Mouse (Mus musculus): Measurements from ENCODE around the gene Ift172. TPM values are rescaled to one million over a fixed set of nuclear protein-coding genes. Genes with fewer than 3 reads are reported as not detected.

Ift172 gene
- polyA plus RNA-seq, 1 experiment from 2014 or later = 4.4 TPM

- peaks cover 2% of the 10 kb centered on the region; the same call in 1 of the 2 replicates for H3K36me3 ChIP-seq
- H3K9ac ChIP-seq = peak within 1 kb of the TSS; percentile 70
- no peak for ATAC-seq (ENCODE audit: low read depth)
- under 1% methylated on average over 45 of the region's 46 CpGs for WGBS (ENCODE audit: insufficient replicate concordance)
- H3K27ac ChIP-seq = no peak within 1 kb of the TSS
- peaks cover 27% of the 10 kb centered on the region for H3K4me1 ChIP-seq (replicated peaks)
- DNase-seq = no peak
- peak within 1 kb of the TSS; percentile 78 for H3K4me2 ChIP-seq
- peaks cover 54% of the 10 kb centered on the region for H3K27me3 ChIP-seq
- H3K4me3 ChIP-seq (replicated peaks) = peak within 1 kb of the TSS; percentile 63
- no peaks in the 10 kb centered on the region for H3K9me3 ChIP-seq (replicated peaks)
These were observed 4.8 kb upstream of the Ift172 start, which contains the start of gene Fndc4 for GRCm38 (mm10) chr5:31295606-31296141. Fndc4 (minus strand) TSS chr5:31296080.

- no peak for DNase-seq
- Histone ChIP-seq H3K9me3 (replicated peaks) (no peaks in the 10 kb centered on the region), H3K4me3 (replicated peaks) (peak overlapping the region; percentile 63), H3K27me3 (peaks cover 54% of the 10 kb centered on the region), H3K36me3 (peaks cover 2% of the 10 kb centered on the region; the same call in 1 of the 2 replicates), H3K9ac (peak overlapping the region; percentile 70), H3K4me1 (replicated peaks) (peaks cover 33% of the 10 kb centered on the region), H3K4me2 (peak overlapping the region; percentile 78), H3K27ac (no peak overlapping the region)
- WGBS (ENCODE audit: insufficient replicate concordance) = 10% methylated on average over 29 of the region's 29 CpGs
- no peak for ATAC-seq (ENCODE audit: low read depth)
These were observed 4.2 kb upstream of the Ift172 start for GRCm38 (mm10) chr5:31294964-31295605.

GRCm38 (mm10) chr5:31291361-31291688, 409 bp upstream of the Ift172 start:
- ATAC-seq (ENCODE audit: low read depth) (no peak; the same call in 1 of the 2 replicates), DNase-seq (no peak)
- Histone ChIP-seq H3K27ac (peak overlapping the region; percentile 76), H3K4me1 (replicated peaks) (peaks cover 41% of the 10 kb centered on the region), H3K4me3 (replicated peaks) (peak overlapping the region; percentile 64), H3K4me2 (peak overlapping the region; percentile 86), H3K36me3 (peaks cover 2% of the 10 kb centered on the region; the same call in 1 of the 2 replicates), H3K9me3 (replicated peaks) (no peaks in the 10 kb centered on the region), H3K27me3 (peaks cover 28% of the 10 kb centered on the region), H3K9ac (peak overlapping the region; percentile 73)
- WGBS (ENCODE audit: insufficient replicate concordance) = 8% methylated on average over 9 of the region's 9 CpGs

GRCm38 (mm10) chr5:31289626-31290230, 1.2 kb downstream of the Ift172 start:
- peak overlapping the region; percentile 43; the same call in 1 of the 2 replicates for H3K27ac ChIP-seq
- H3K27me3 ChIP-seq = peaks cover 12% of the 10 kb centered on the region
- H3K9me3 ChIP-seq (replicated peaks) = no peaks in the 10 kb centered on the region
- H3K4me3 ChIP-seq (replicated peaks) = no peak overlapping the region
- 36% methylated on average over 3 of the region's 3 CpGs for WGBS (ENCODE audit: insufficient replicate concordance)
- peaks cover 30% of the 10 kb centered on the region for H3K4me1 ChIP-seq (replicated peaks)
- peaks cover 7% of the 10 kb centered on the region; the same call in 1 of the 2 replicates for H3K36me3 ChIP-seq
- ATAC-seq (ENCODE audit: low read depth) (no peak), DNase-seq (no peak)
- H3K9ac ChIP-seq = peak overlapping the region; percentile 73; the same call in 1 of the 2 replicates
- H3K4me2 ChIP-seq = peak overlapping the region; percentile 86

- ATAC-seq (ENCODE audit: low read depth) = no peak
- no peak overlapping the region for H3K4me3 ChIP-seq (replicated peaks)
- H3K4me1 ChIP-seq (replicated peaks) = peaks cover 30% of the 10 kb centered on the region
- peaks cover 2% of the 10 kb centered on the region; the same call in 1 of the 2 replicates for H3K27me3 ChIP-seq
- no peak overlapping the region for H3K27ac ChIP-seq
- 67% methylated on average over 3 of the region's 3 CpGs for WGBS (ENCODE audit: insufficient replicate concordance)
- no peaks in the 10 kb centered on the region for H3K9me3 ChIP-seq (replicated peaks)
- no peak overlapping the region for H3K9ac ChIP-seq
- DNase-seq = no peak
- no peak overlapping the region for H3K4me2 ChIP-seq
- H3K36me3 ChIP-seq = peaks cover 8% of the 10 kb centered on the region; the same call in 1 of the 2 replicates
These were observed 2.3 kb downstream of the Ift172 start for GRCm38 (mm10) chr5:31288655-31289054.

- H3K36me3 ChIP-seq = peaks cover 8% of the 10 kb centered on the region; the same call in 1 of the 2 replicates
- H3K9me3 ChIP-seq (replicated peaks) = no peaks in the 10 kb centered on the region
- no peak overlapping the region for H3K9ac ChIP-seq
- ATAC-seq (ENCODE audit: low read depth) (no peak), DNase-seq (no peak)
- no peak overlapping the region for H3K4me2 ChIP-seq
- H3K4me1 ChIP-seq (replicated peaks) = peaks cover 30% of the 10 kb centered on the region
- no peaks in the 10 kb centered on the region for H3K27me3 ChIP-seq
- no peak overlapping the region for H3K4me3 ChIP-seq (replicated peaks)
- WGBS (ENCODE audit: insufficient replicate concordance) = 40% methylated on average over 4 of the region's 4 CpGs
- H3K27ac ChIP-seq = no peak overlapping the region
These were observed 2.7 kb downstream of the Ift172 start for GRCm38 (mm10) chr5:31288225-31288624.

GRCm38 (mm10) chr5:31279245-31279988, 11.5 kb downstream of the Ift172 start:
- Histone ChIP-seq H3K36me3 (peaks cover 8% of the 10 kb centered on the region; the same call in 1 of the 2 replicates), H3K4me2 (no peak overlapping the region), H3K9ac (no peak overlapping the region), H3K4me3 (replicated peaks) (no peak overlapping the region), H3K27me3 (no peaks in the 10 kb centered on the region), H3K4me1 (replicated peaks) (no peaks in the 10 kb centered on the region), H3K27ac (no peak overlapping the region), H3K9me3 (replicated peaks) (no peaks in the 10 kb centered on the region)
- ATAC-seq (ENCODE audit: low read depth) (no peak), DNase-seq (no peak)
- WGBS (ENCODE audit: insufficient replicate concordance) = 64% methylated on average over 20 of the region's 20 CpGs

GRCm38 (mm10) chr5:31273018-31273417, 17.9 kb downstream of the Ift172 start:
- H3K27ac ChIP-seq = no peak overlapping the region
- no peaks in the 10 kb centered on the region for H3K4me1 ChIP-seq (replicated peaks)
- H3K4me2 ChIP-seq = no peak overlapping the region
- 69% methylated on average over 6 of the region's 6 CpGs for WGBS (ENCODE audit: insufficient replicate concordance)
- H3K4me3 ChIP-seq (replicated peaks) = no peak overlapping the region
- DNase-seq (no peak), ATAC-seq (ENCODE audit: low read depth) (no peak)
- H3K9ac ChIP-seq = no peak overlapping the region
- H3K36me3 ChIP-seq = peaks cover 5% of the 10 kb centered on the region; the same call in 1 of the 2 replicates
- H3K9me3 ChIP-seq (replicated peaks) = no peaks in the 10 kb centered on the region
- no peaks in the 10 kb centered on the region for H3K27me3 ChIP-seq

GRCm38 (mm10) chr5:31267686-31268085, 23.2 kb downstream of the Ift172 start:
- Histone ChIP-seq H3K27ac (no peak overlapping the region), H3K9me3 (replicated peaks) (no peaks in the 10 kb centered on the region), H3K36me3 (peaks cover 5% of the 10 kb centered on the region; the same call in 1 of the 2 replicates), H3K27me3 (no peaks in the 10 kb centered on the region), H3K4me3 (replicated peaks) (no peak overlapping the region), H3K4me1 (replicated peaks) (no peaks in the 10 kb centered on the region), H3K9ac (no peak overlapping the region), H3K4me2 (no peak overlapping the region)
- DNase-seq = no peak
- 59% methylated on average over 6 of the region's 6 CpGs for WGBS (ENCODE audit: insufficient replicate concordance)
- ATAC-seq (ENCODE audit: low read depth) = no peak

GRCm38 (mm10) chr5:31266101-31266500, 24.8 kb downstream of the Ift172 start:
- no peak overlapping the region for H3K4me3 ChIP-seq (replicated peaks)
- H3K27ac ChIP-seq = no peak overlapping the region
- no peak overlapping the region for H3K9ac ChIP-seq
- no peaks in the 10 kb centered on the region for H3K9me3 ChIP-seq (replicated peaks)
- no peak for ATAC-seq (ENCODE audit: low read depth)
- no peaks in the 10 kb centered on the region for H3K4me1 ChIP-seq (replicated peaks)
- H3K36me3 ChIP-seq = peaks cover 5% of the 10 kb centered on the region; the same call in 1 of the 2 replicates
- no peaks in the 10 kb centered on the region for H3K27me3 ChIP-seq
- H3K4me2 ChIP-seq = no peak overlapping the region
- WGBS (ENCODE audit: insufficient replicate concordance) = 74% methylated on average over 7 of the region's 7 CpGs
- no peak for DNase-seq

GRCm38 (mm10) chr5:31257616-31258015, 33.3 kb downstream of the Ift172 start:
- 70% methylated on average over 11 of the region's 11 CpGs for WGBS (ENCODE audit: insufficient replicate concordance)
- DNase-seq = no peak
- H3K4me1 ChIP-seq (replicated peaks) = peaks cover 17% of the 10 kb centered on the region
- H3K4me3 ChIP-seq (replicated peaks) = no peak overlapping the region
- no peak overlapping the region for H3K27ac ChIP-seq
- H3K36me3 ChIP-seq = peaks cover 14% of the 10 kb centered on the region
- H3K9me3 ChIP-seq (replicated peaks) = no peaks in the 10 kb centered on the region
- H3K9ac ChIP-seq = no peak overlapping the region
- no peaks in the 10 kb centered on the region for H3K27me3 ChIP-seq
- ATAC-seq (ENCODE audit: low read depth) = no peak
- H3K4me2 ChIP-seq = no peak overlapping the region

All from liver, embryonic 13.5 days (tissue).